18 mouse cellular contexts compared by ENCODE assay signal in the genomic region with DNA sequence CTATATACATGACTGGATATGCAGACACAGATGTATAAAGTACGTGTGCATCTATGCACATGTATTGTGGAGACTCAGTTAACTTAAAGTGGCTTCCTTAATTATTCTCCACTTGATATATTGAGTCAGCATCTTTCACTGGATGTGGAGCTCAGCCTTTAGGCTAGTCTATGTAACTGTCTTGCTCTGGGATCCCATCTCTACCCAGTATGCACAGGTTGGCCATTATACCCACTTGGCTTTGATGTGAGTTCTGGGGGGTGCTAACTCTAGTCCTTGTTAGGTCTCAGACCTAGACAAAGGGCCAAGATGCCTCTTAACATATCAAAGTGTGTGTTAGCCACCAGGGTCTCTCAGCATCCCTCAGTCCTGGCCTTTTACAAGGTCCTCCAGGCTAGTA. TPM values are rescaled to one million over a fixed set of nuclear protein-coding genes. Genes with fewer than 3 reads are reported as not detected.
DNase-seq lines count a peak whose midpoint lies in the region; ATAC-seq and TF ChIP-seq lines count a peak whose summit lies in the region.
"Had no signal": no experiment of that assay in that cellular context is flagged by ENCODE, and none has a peak within 500 bp of the region (broad histone marks: within the 10 kb centered on the region; RNA-seq: fewer than 3 reads in every experiment).

No protein-coding gene starts in this region.

- H3K27me3 ChIP-seq in hindbrain, embryonic 12.5 days = no peaks in the 10 kb centered on the region
- H3K27me3 ChIP-seq in hindbrain, embryonic 14.5 days (ENCODE audit: control insufficient read depth, insufficient read depth, low read length) = no peaks in the 10 kb centered on the region
- no peaks in the 10 kb centered on the region for H3K27me3 ChIP-seq in forebrain, embryonic 13.5 days
- H3K27me3 ChIP-seq in midbrain, embryonic 10.5 days (ENCODE audit: low read depth, poor library complexity, severe bottlenecking) = peaks cover 6% of the 10 kb centered on the region
- H3K27me3 ChIP-seq in midbrain, postnatal 0 days (ENCODE audit: insufficient read depth, low read length) = no peaks in the 10 kb centered on the region
- H3K27me3 ChIP-seq: embryonic facial prominence, embryonic 15.5 days had no signal

- peak; percentile 38; the same call in 1 of the 2 replicates for ATAC-seq in hindbrain, embryonic 12.5 days (ENCODE audit: low FRiP score)
- no peak for ATAC-seq in hindbrain, embryonic 14.5 days (ENCODE audit: low FRiP score)
- peak; percentile 31 for ATAC-seq in forebrain, embryonic 13.5 days
- peak; percentile 23; the same call in 1 of the 2 replicates for ATAC-seq in midbrain, postnatal 0 days (ENCODE audit: low FRiP score)

- intact Hi-C loops in gastrocnemius, postnatal 36 days (cut with DNase I) = no loop called here

- no peaks in the 10 kb centered on the region for H3K36me3 ChIP-seq in hindbrain, embryonic 12.5 days
- H3K36me3 ChIP-seq in hindbrain, embryonic 14.5 days (replicated peaks; ENCODE audit: control insufficient read depth, insufficient read depth) = no peaks in the 10 kb centered on the region
- no peaks in the 10 kb centered on the region for H3K36me3 ChIP-seq in forebrain, embryonic 13.5 days (ENCODE audit: poor library complexity, severe bottlenecking)
- no peaks in the 10 kb centered on the region for H3K36me3 ChIP-seq in midbrain, embryonic 10.5 days
- H3K36me3 ChIP-seq in midbrain, postnatal 0 days (ENCODE audit: insufficient read depth, low read length) = no peaks in the 10 kb centered on the region
- H3K36me3 ChIP-seq: embryonic facial prominence, embryonic 15.5 days; heart, embryonic 10.5 days had no signal

- H3K4me3 ChIP-seq in hindbrain, embryonic 12.5 days = no peak overlapping the region
- H3K4me3 ChIP-seq in hindbrain, embryonic 14.5 days (replicated peaks; ENCODE audit: low read length) = no peak overlapping the region
- H3K4me3 ChIP-seq in forebrain, embryonic 13.5 days = no peak overlapping the region
- H3K4me3 ChIP-seq in midbrain, embryonic 10.5 days = no peak overlapping the region
- no peak overlapping the region for H3K4me3 ChIP-seq in midbrain, postnatal 0 days (ENCODE audit: low read depth, low read length)
- H3K4me3 ChIP-seq: embryonic facial prominence, embryonic 15.5 days; heart, embryonic 10.5 days had no signal

- H3K4me1 ChIP-seq in hindbrain, embryonic 12.5 days = peaks cover 9% of the 10 kb centered on the region; the same call in 1 of the 2 replicates
- no peaks in the 10 kb centered on the region for H3K4me1 ChIP-seq in hindbrain, embryonic 14.5 days (replicated peaks; ENCODE audit: control insufficient read depth, insufficient read depth, low read length)
- H3K4me1 ChIP-seq in forebrain, embryonic 13.5 days = peaks cover 23% of the 10 kb centered on the region
- peaks cover 51% of the 10 kb centered on the region for H3K4me1 ChIP-seq in midbrain, embryonic 10.5 days
- no peaks in the 10 kb centered on the region for H3K4me1 ChIP-seq in midbrain, postnatal 0 days (ENCODE audit: insufficient read depth, low read length)
- H3K4me1 ChIP-seq: embryonic facial prominence, embryonic 15.5 days had no signal

- DNase-seq in hindbrain, embryonic 14.5 days (ENCODE audit: low spot score) = no peak
- DNase-seq in midbrain, embryonic 10.5 days (ENCODE audit: low spot score) = no peak
- no peak for DNase-seq in midbrain, postnatal 0 days (ENCODE audit: low spot score)
- DNase-seq in adrenal gland, adult (ENCODE audit: inconsistent age in 2 of 2, low spot score in 1 of 2) = no peak
- no peak for DNase-seq in ovary, postnatal 14 days (ENCODE audit: low spot score)
- no peak for DNase-seq in gastrocnemius, postnatal 36 days
- DNase-seq: adrenal gland, adult 2 months; B cell, adult 2 months; cerebellum, postnatal 10 days; kidney, adult 11 months; lung, adult 2 months; thymus, postnatal 25 days had no signal

- H3K27ac ChIP-seq in hindbrain, embryonic 12.5 days = no peak overlapping the region
- H3K27ac ChIP-seq in hindbrain, embryonic 14.5 days = no peak overlapping the region
- H3K27ac ChIP-seq in forebrain, embryonic 13.5 days = no peak overlapping the region
- peak overlapping the region; percentile 88 for H3K27ac ChIP-seq in midbrain, embryonic 10.5 days (replicated peaks)
- H3K27ac ChIP-seq in midbrain, postnatal 0 days (ENCODE audit: low read depth, low read length) = no peak overlapping the region
- H3K27ac ChIP-seq: embryonic facial prominence, embryonic 15.5 days; heart, embryonic 10.5 days; macrophage had no signal

- no peak overlapping the region for H3K4me2 ChIP-seq in hindbrain, embryonic 12.5 days (replicated peaks)
- H3K4me2 ChIP-seq in hindbrain, embryonic 14.5 days (replicated peaks) = no peak overlapping the region
- H3K4me2 ChIP-seq in forebrain, embryonic 13.5 days = no peak overlapping the region
- H3K4me2 ChIP-seq in midbrain, postnatal 0 days (ENCODE audit: low read depth, low read length, poor library complexity, severe bottlenecking) = no peak overlapping the region
- H3K4me2 ChIP-seq: embryonic facial prominence, embryonic 15.5 days; liver, embryonic 11.5 days had no signal

- no peak overlapping the region for H3K9ac ChIP-seq in hindbrain, embryonic 12.5 days
- H3K9ac ChIP-seq in hindbrain, embryonic 14.5 days = no peak overlapping the region
- no peak overlapping the region for H3K9ac ChIP-seq in forebrain, embryonic 13.5 days
- H3K9ac ChIP-seq in midbrain, postnatal 0 days (replicated peaks; ENCODE audit: low read length, poor library complexity, severe bottlenecking) = no peak overlapping the region
- H3K9ac ChIP-seq: embryonic facial prominence, embryonic 15.5 days had no signal

- H3K9me3 ChIP-seq in hindbrain, embryonic 12.5 days (replicated peaks) = no peaks in the 10 kb centered on the region
- no peaks in the 10 kb centered on the region for H3K9me3 ChIP-seq in hindbrain, embryonic 14.5 days (ENCODE audit: control insufficient read depth, low read length)
- no peaks in the 10 kb centered on the region for H3K9me3 ChIP-seq in forebrain, embryonic 13.5 days (replicated peaks)
- H3K9me3 ChIP-seq in midbrain, embryonic 10.5 days (replicated peaks) = no peaks in the 10 kb centered on the region
- H3K9me3 ChIP-seq in midbrain, postnatal 0 days (ENCODE audit: low read length) = no peaks in the 10 kb centered on the region
- H3K9me3 ChIP-seq: embryonic facial prominence, embryonic 15.5 days; heart, embryonic 10.5 days had no signal

- TF ChIP-seq CTCF in midbrain, postnatal 0 days (IDR thresholded peaks at IDR 0.05) = no peak

- WGBS in hindbrain, embryonic 12.5 days = 75% methylated on average over 1 of the region's 1 CpGs
- 69% methylated on average over 1 of the region's 1 CpGs for WGBS in hindbrain, embryonic 14.5 days
- WGBS in forebrain, embryonic 13.5 days = 48% methylated on average over 1 of the region's 1 CpGs
- WGBS in midbrain, embryonic 10.5 days = 83% methylated on average over 1 of the region's 1 CpGs
- 64% methylated on average over 1 of the region's 1 CpGs for WGBS in midbrain, postnatal 0 days

RNA-seq across cellular contexts. Expression of a gene that starts 38.0 kb away (rescaled TPM):
- polyA plus RNA-seq in hindbrain, embryonic 12.5 days (2016; fragmentation: Nextera tagmentation; extraction: Ambion mirVana) = 101 and 104 TPM in 2 replicates
- 130 and 152 TPM in 2 replicates for polyA plus RNA-seq in hindbrain, embryonic 14.5 days (2014; fragmentation: Nextera tagmentation; extraction: Ambion mirVana)
- 87.6 and 88.2 TPM in 2 replicates for polyA plus RNA-seq in forebrain, embryonic 13.5 days (2015; fragmentation: Nextera tagmentation; extraction: Ambion mirVana)
- polyA plus RNA-seq in midbrain, embryonic 10.5 days (2016; fragmentation: Nextera tagmentation; extraction: Ambion mirVana) = 60.4 and 67.4 TPM in 2 replicates
- 182 TPM in 2 replicates for total RNA-seq in midbrain, postnatal 0 days (2014; rRNA removed)
- 120 and 126 TPM in 2 replicates for polyA plus RNA-seq in midbrain, postnatal 0 days (2015; fragmentation: Nextera tagmentation; extraction: Ambion mirVana)
- total RNA-seq in gastrocnemius, postnatal 36 days (2021) = 10 to 100 TPM; 45.5 to 48.1 TPM
